Mouse (Mus musculus) gastrocnemius, postnatal 14 days (tissue): ENCODE measurements around the gene Glmp. TPM values are rescaled to one million over a fixed set of nuclear protein-coding genes. Genes with fewer than 3 reads are reported as not detected.
"Not testable (repeated sequence)": the region's sequence is repeated elsewhere in the genome, so short reads cannot be mapped to it uniquely, and the experiment has no call there.

Experiments used
- DNase-seq: peaks from one replicate; pipeline ENCODE4 v3.0.0; 2021; ENCODE audit warnings: mixed read lengths
- intact Hi-C: fragments of 180-260 bp; cut with DNase I; formaldehyde crosslinking; loops from one replicate; pipeline ENCODE4 v1.15.1; 2025; ENCODE audit warnings: low total_unique reads
- total RNA-seq, 2 experiments: library from RNA; stranded (reverse); gene quantifications; 2 replicates each; pipeline ENCODE4 v1.2.3; 2021

Glmp gene
- total RNA-seq, 2 experiments from 2014 or later: 50.4 to 52.3 TPM

GRCm38 (mm10) chr3:88367517-88367916 lies 42.7 kb downstream of the Glmp start:
- DNase-seq, intact Hi-C loops: not testable (repeated sequence)

- intact Hi-C loops: not testable (repeated sequence)
Measured at GRCm38 (mm10) chr3:88368511-88368910, 43.7 kb downstream of the Glmp start.

GRCm38 (mm10) chr3:88372643-88373042 lies 47.8 kb downstream of the Glmp start, which contains the start of gene Bglap3:
Gene Bglap3 (minus strand): TSS chr3:88372743.
- DNase-seq, intact Hi-C loops: not testable (repeated sequence)

More at GRCm38 (mm10) chr3:88368511-88368910, 43.7 kb downstream of the Glmp start:
- DNase-seq: peak; percentile 48

- intact Hi-C loops: not testable (repeated sequence)
Measured at GRCm38 (mm10) chr3:88375750-88376626, 51.2 kb downstream of the Glmp start.

GRCm38 (mm10) chr3:88376644-88377043 lies 51.8 kb downstream of the Glmp start:
- DNase-seq, intact Hi-C loops: not testable (repeated sequence)

More at GRCm38 (mm10) chr3:88375750-88376626, 51.2 kb downstream of the Glmp start:
- not testable (repeated sequence) for DNase-seq

GRCm38 (mm10) chr3:88378599-88378998 lies 53.8 kb downstream of the Glmp start, which contains the start of gene Bglap2:
Gene Bglap2 (minus strand): TSS chr3:88378699.
- intact Hi-C loops, DNase-seq: not testable (repeated sequence)

Other genes with a start within 250 kb of the Glmp start
- gene Ttc24, start 246.7 kb upstream of the Glmp start, total RNA-seq: not detected
- gene Iqgap3, start 243.1 kb upstream of the Glmp start, total RNA-seq: 1 to 10 TPM; 2.5 to 2.7 TPM
- gene Mef2d, start 182.7 kb upstream of the Glmp start, total RNA-seq: 100 to 1,000 TPM; 136 to 137 TPM
- gene Rhbg, start 70.3 kb upstream of the Glmp start, total RNA-seq: not detected
- under 1 TPM; 0.35 to 0.44 TPM for gene Gm38392, start 37.8 kb upstream of the Glmp start, total RNA-seq
- 1 to 10 TPM; 5.8 to 8.5 TPM for gene Tsacc, start 28.0 kb upstream of the Glmp start, total RNA-seq
- gene Cct3, start 27.9 kb upstream of the Glmp start, total RNA-seq: 100 to 1,000 TPM; 132 to 151 TPM
- gene Tmem79, start 11.1 kb downstream of the Glmp start, total RNA-seq: 1 to 10 TPM; 1.8 to 2.1 TPM
- gene Smg5, start 11.2 kb downstream of the Glmp start, total RNA-seq: 10 to 100 TPM; 29.2 to 32.4 TPM
- gene Paqr6, start 39.6 kb downstream of the Glmp start, total RNA-seq: 1 to 10 TPM in 1 of 2 experiments, under 1 TPM in 1; 0.22 to 1.5 TPM
- not detected for gene Bglap3, start 47.7 kb downstream of the Glmp start, total RNA-seq
- not detected for gene Bglap2, start 53.7 kb downstream of the Glmp start, total RNA-seq
- not detected for gene Bglap, start 59.4 kb downstream of the Glmp start, total RNA-seq
- 10 to 100 TPM; 30.1 to 31.9 TPM for gene Pmf1, start 85.3 kb downstream of the Glmp start, total RNA-seq
- gene Slc25a44, start 100.1 kb downstream of the Glmp start, total RNA-seq: 10 to 100 TPM; 11.4 to 11.9 TPM
- 1 to 10 TPM; 2.1 to 2.2 TPM for gene Sema4a, start 136.2 kb downstream of the Glmp start, total RNA-seq
- gene Lmna, start 184.9 kb downstream of the Glmp start, total RNA-seq: 100 to 1,000 TPM; 125 to 161 TPM
- 1 to 10 TPM in 1 of 2 experiments, under 1 TPM in 1; 0.64 to 1.6 TPM for gene Mex3a, start 207.4 kb downstream of the Glmp start, total RNA-seq
- not detected for gene Rab25, start 223.3 kb downstream of the Glmp start, total RNA-seq
- gene Lamtor2, start 228.1 kb downstream of the Glmp start, total RNA-seq: 10 to 100 TPM; 78.3 to 80.4 TPM
- 10 to 100 TPM; 42.0 to 45.5 TPM for gene Ubqln4, start 228.7 kb downstream of the Glmp start, total RNA-seq